ENCODE assay signal across 17 mouse cellular contexts in the genomic region with DNA sequence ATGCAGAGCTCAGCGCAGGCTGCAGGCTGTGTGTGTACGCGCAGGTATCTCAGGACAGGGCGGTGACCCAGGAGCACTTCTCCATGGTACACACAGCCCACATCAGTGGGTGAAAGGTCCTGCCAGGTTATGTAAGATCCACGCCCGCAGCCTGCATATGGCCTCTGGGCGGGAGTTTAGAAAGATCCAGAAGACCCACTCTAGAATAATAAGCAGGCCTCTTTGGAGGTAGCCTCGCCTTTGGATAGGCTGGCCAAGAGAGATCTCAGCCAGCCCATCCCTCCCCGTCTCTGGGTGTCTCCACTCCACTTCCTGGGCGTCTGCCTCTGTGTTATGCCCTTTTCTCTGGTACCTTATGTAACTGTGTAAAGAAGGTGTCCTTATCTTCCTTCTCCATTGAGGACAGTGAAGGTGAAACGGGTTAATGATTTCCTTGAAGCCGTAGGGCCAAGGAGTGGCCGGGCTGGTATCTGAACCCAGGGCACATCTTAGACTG. TPM values are rescaled to one million over a fixed set of nuclear protein-coding genes. Genes with fewer than 3 reads are reported as not detected.
A peak's percentile ranks its signal among the peaks of the same experiment; 100 is the strongest.
DNase-seq lines count a peak whose midpoint lies in the region; ATAC-seq lines count a peak whose summit lies in the region.
"Had no signal": no experiment of that assay in that cellular context is flagged by ENCODE, and none has a peak within 500 bp of the region (broad histone marks: within the 10 kb centered on the region; RNA-seq: fewer than 3 reads in every experiment).

No protein-coding gene starts in this region.

- H3K27me3 ChIP-seq in kidney, embryonic 15.5 days, result no peaks in the 10 kb centered on the region
- H3K27me3 ChIP-seq in heart, embryonic 11.5 days (ENCODE audit: control insufficient read depth, insufficient read depth, low read length), result no peaks in the 10 kb centered on the region
- H3K27me3 ChIP-seq: hindbrain, embryonic 15.5 days; neural tube, embryonic 13.5 days had no signal

- no peak overlapping the region for H3K4me2 ChIP-seq in kidney, embryonic 15.5 days
- no peak overlapping the region for H3K4me2 ChIP-seq in heart, embryonic 11.5 days
- H3K4me2 ChIP-seq: hindbrain, embryonic 15.5 days; neural tube, embryonic 13.5 days had no signal

- H3K36me3 ChIP-seq in kidney, embryonic 15.5 days, result no peaks in the 10 kb centered on the region
- no peaks in the 10 kb centered on the region for H3K36me3 ChIP-seq in heart, embryonic 11.5 days (ENCODE audit: control insufficient read depth, insufficient read depth, low read length)
- H3K36me3 ChIP-seq: hindbrain, embryonic 15.5 days; neural tube, embryonic 13.5 days had no signal

- ATAC-seq in kidney, embryonic 15.5 days (replicated peaks; ENCODE audit: low FRiP score), result no peak
- no peak for ATAC-seq in heart, embryonic 11.5 days (replicated peaks; ENCODE audit: insufficient number of reproducible peaks, low FRiP score, low TSS enrichment)
- ATAC-seq: midbrain, embryonic 16.5 days had no signal

- H3K4me3 ChIP-seq in kidney, embryonic 15.5 days (replicated peaks), result no peak overlapping the region
- H3K4me3 ChIP-seq in heart, embryonic 11.5 days (ENCODE audit: low read depth, low read length), result no peak overlapping the region
- H3K4me3 ChIP-seq: erythroblast, embryonic 14.5 days; hindbrain, embryonic 15.5 days; neural tube, embryonic 13.5 days had no signal

- H3K9ac ChIP-seq in kidney, embryonic 15.5 days, result no peak overlapping the region
- H3K9ac ChIP-seq in heart, embryonic 11.5 days (ENCODE audit: low read depth, low read length), result no peak overlapping the region
- H3K9ac ChIP-seq: hindbrain, embryonic 15.5 days; neural tube, embryonic 13.5 days had no signal

- 84% methylated on average over 13 of the region's 13 CpGs for WGBS in kidney, embryonic 15.5 days
- WGBS in heart, embryonic 11.5 days (ENCODE audit: insufficient replicate concordance), result 81% methylated on average over 13 of the region's 13 CpGs

- H3K27ac ChIP-seq in kidney, embryonic 15.5 days, result no peak overlapping the region
- no peak overlapping the region for H3K27ac ChIP-seq in heart, embryonic 11.5 days (ENCODE audit: low read depth, low read length)
- H3K27ac ChIP-seq: hindbrain, embryonic 15.5 days; macrophage; neural tube, embryonic 13.5 days had no signal

- DNase-seq in kidney, adult 18-20 months, result peak; percentile 84
- peak; percentile 64 for DNase-seq in urinary bladder, postnatal 36 days (ENCODE audit: low spot score in 2 of 2)
- DNase-seq in urinary bladder, postnatal 4 days (ENCODE audit: low spot score in 2 of 2), result no peak
- peak; percentile 33 for DNase-seq in lung, postnatal 14 days
- no peak for DNase-seq in cerebellum, postnatal 4 days (ENCODE audit: low spot score in 2 of 2)
- no peak for DNase-seq in neural tube, embryonic 10.5 days (ENCODE audit: extremely low spot score, low spot score)
- DNase-seq: adrenal gland, postnatal 25 days; right cerebral cortex, adult 18-20 months; thymus, postnatal 36 days had no signal

- H3K4me1 ChIP-seq in kidney, embryonic 15.5 days, result peaks cover 12% of the 10 kb centered on the region; the same call in 1 of the 2 replicates
- no peaks in the 10 kb centered on the region for H3K4me1 ChIP-seq in heart, embryonic 11.5 days (ENCODE audit: control insufficient read depth, insufficient read depth, low read length)
- H3K4me1 ChIP-seq: hindbrain, embryonic 15.5 days; neural tube, embryonic 13.5 days had no signal

- H3K9me3 ChIP-seq in kidney, embryonic 15.5 days (replicated peaks), result no peaks in the 10 kb centered on the region
- H3K9me3 ChIP-seq in heart, embryonic 11.5 days (replicated peaks; ENCODE audit: control insufficient read depth, low read length), result no peaks in the 10 kb centered on the region
- H3K9me3 ChIP-seq: hindbrain, embryonic 15.5 days; neural tube, embryonic 13.5 days had no signal

RNA-seq across cellular contexts. Expression of a gene that starts 10.5 kb away (rescaled TPM):
- polyA plus RNA-seq in kidney, embryonic 15.5 days (2015; fragmentation: Nextera tagmentation; extraction: Ambion mirVana), result 14.5 and 15.0 TPM in 2 replicates
- polyA plus RNA-seq in heart, embryonic 11.5 days (2014; fragmentation: Nextera tagmentation; extraction: Ambion mirVana), result 5.2 and 5.3 TPM in 2 replicates

RNA-seq across cellular contexts. Expression of a gene that starts 46.1 kb away (rescaled TPM):
- polyA plus RNA-seq in kidney, embryonic 15.5 days (2015; fragmentation: Nextera tagmentation; extraction: Ambion mirVana), result 103 and 107 TPM in 2 replicates
- 81.7 and 85.3 TPM in 2 replicates for polyA plus RNA-seq in heart, embryonic 11.5 days (2014; fragmentation: Nextera tagmentation; extraction: Ambion mirVana)

RNA-seq across cellular contexts. Expression of a gene that starts 50.0 kb away (rescaled TPM):
- 2.0 and 2.7 TPM in 2 replicates for polyA plus RNA-seq in kidney, embryonic 15.5 days (2015; fragmentation: Nextera tagmentation; extraction: Ambion mirVana)
- polyA plus RNA-seq in heart, embryonic 11.5 days (2014; fragmentation: Nextera tagmentation; extraction: Ambion mirVana), result 0.31 and 0.51 TPM in 2 replicates
- polyA plus RNA-seq: erythroblast, embryonic 14.5 days; heart, postnatal 0 days; macrophage had no signal

RNA-seq across cellular contexts. Expression of a gene that starts 50.9 kb away (rescaled TPM):
- polyA plus RNA-seq in kidney, embryonic 15.5 days (2015; fragmentation: Nextera tagmentation; extraction: Ambion mirVana), result 0.10 and 0.17 TPM in 2 replicates
- 0.17 TPM in 1 of 2 replicates, not detected in the other for polyA plus RNA-seq in heart, embryonic 11.5 days (2014; fragmentation: Nextera tagmentation; extraction: Ambion mirVana)
- polyA plus RNA-seq: erythroblast, embryonic 14.5 days; heart, postnatal 0 days; macrophage had no signal

Comparison
In these comparisons a context has a peak if more than half of its experiments do, and no peak if none do; other contexts are left out.
1. DNase-seq: peak in kidney, adult 18-20 months (single experiment), urinary bladder, postnatal 36 days (2 of 2) and lung, postnatal 14 days (single experiment); none in urinary bladder, postnatal 4 days (0 of 2), cerebellum, postnatal 4 days (0 of 2) and neural tube, embryonic 10.5 days (single experiment).